Mouse (Mus musculus) small intestine, adult 2 months (tissue): ENCODE results near the gene Ssr1.

Source experiments
- CTCF ChIP-seq: fragments of 200-500 bp; IDR thresholded peaks from 2 replicates; pipeline ENCODE4 v1.5.1; 2012; ENCODE audit warnings: low read depth, mild to moderate bottlenecking, control low read depth, inconsistent platforms, low read length, moderate library complexity, mixed read lengths; ENCODE audit not compliant: insufficient replicate concordance, insufficient read length; ENCODE audit errors: extremely low read depth
- POLR2A ChIP-seq: fragments of 200-500 bp; IDR thresholded peaks from 2 replicates; pipeline ENCODE4 v1.6.1; 2012; ENCODE audit warnings: low read depth, mild to moderate bottlenecking, control low read depth, inconsistent platforms, low read length, moderate library complexity

GRCm38 (mm10) chr13:37930621-37931020 lies 63.4 kb downstream of the Ssr1 start:
- TF ChIP-seq POLR2A (no peak), CTCF (no peak)
